ENCODE assay signal across 15 mouse cellular contexts in the genomic region with DNA sequence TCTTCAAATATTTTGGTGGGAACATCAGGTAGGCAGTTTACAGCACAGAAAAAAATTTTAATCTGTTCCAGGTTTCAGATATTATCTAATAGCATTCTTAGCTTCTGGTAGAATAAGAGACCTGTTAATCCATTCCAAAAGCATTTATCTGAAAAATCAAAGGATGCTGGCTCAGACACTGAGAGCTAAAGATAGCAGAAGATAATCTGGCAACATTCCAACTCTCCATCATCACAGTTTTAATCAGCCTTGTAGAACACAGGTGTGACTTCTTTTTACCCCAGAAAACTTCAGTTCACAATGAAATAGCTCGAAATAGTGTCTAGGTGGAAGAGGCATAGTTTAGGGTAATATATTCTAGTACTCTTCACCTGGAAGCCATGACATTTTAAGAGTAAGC.
"Had no signal": no experiment of that assay in that cellular context is flagged by ENCODE, and none has a peak within 500 bp of the region (broad histone marks: within the 10 kb centered on the region; RNA-seq: fewer than 3 reads in every experiment).

No protein-coding gene starts in this region.

- H3K9me3 ChIP-seq: neural tube, embryonic 15.5 days; stomach, embryonic 15.5 days had no signal

- H3K27ac ChIP-seq: neural tube, embryonic 15.5 days; stomach, embryonic 15.5 days; stomach, postnatal 0 days had no signal

- H3K36me3 ChIP-seq: neural tube, embryonic 15.5 days; stomach, embryonic 15.5 days had no signal

- H3K4me2 ChIP-seq: neural tube, embryonic 15.5 days; stomach, embryonic 15.5 days had no signal

- DNase-seq: retina, postnatal 1 day; right cerebral cortex, adult 18-20 months; right cerebral cortex, postnatal 14 days; right cerebral cortex, postnatal 25 days; right cerebral cortex, postnatal 4 days; spleen, adult 18-20 months; thymus, adult 18-20 months; thymus, adult 2 months; thymus, postnatal 14 days; thymus, postnatal 25 days; thymus, postnatal 36 days; thymus, postnatal 4 days had no signal

- H3K4me1 ChIP-seq: neural tube, embryonic 15.5 days; stomach, embryonic 15.5 days had no signal

- H3K9ac ChIP-seq: neural tube, embryonic 15.5 days; stomach, embryonic 15.5 days had no signal

- H3K4me3 ChIP-seq: neural tube, embryonic 15.5 days; stomach, embryonic 15.5 days had no signal

- H3K27me3 ChIP-seq: neural tube, embryonic 15.5 days; stomach, embryonic 15.5 days had no signal
